Mouse (Mus musculus): Measurements from ENCODE around the gene Hist1h3f. TPM values are rescaled to one million over a fixed set of nuclear protein-coding genes. Genes with fewer than 3 reads are reported as not detected.

The Hist1h3f gene
- polyA plus RNA-seq, 1 experiment = 7.0 TPM

GRCm38 (mm10) chr13:23517603-23518294 lies 26.1 kb upstream of the Hist1h3f start:
- no peaks in the 10 kb centered on the region for H3K27me3 ChIP-seq (replicated peaks)
- no peaks in the 10 kb centered on the region for H3K36me3 ChIP-seq (replicated peaks; ENCODE audit: low read length)
- H3K9me3 ChIP-seq = no peaks in the 10 kb centered on the region
- H3K4me3 ChIP-seq (replicated peaks) = peak overlapping the region; percentile 89
- H3K4me1 ChIP-seq = peaks cover 41% of the 10 kb centered on the region
- TF ChIP-seq FLI1 (IDR thresholded peaks at IDR 0.05; ENCODE audit: low read length) = no peak
- no peak for TF ChIP-seq GATA1 (IDR thresholded peaks at IDR 0.05; ENCODE audit: borderline replicate concordance, low read length)

GRCm38 (mm10) chr13:23518295-23518603 lies 25.6 kb upstream of the Hist1h3f start:
- Histone ChIP-seq H3K9me3 (no peaks in the 10 kb centered on the region), H3K27me3 (replicated peaks) (no peaks in the 10 kb centered on the region), H3K4me1 (peaks cover 42% of the 10 kb centered on the region), H3K36me3 (replicated peaks; ENCODE audit: low read length) (no peaks in the 10 kb centered on the region), H3K4me3 (replicated peaks) (peak overlapping the region; percentile 89)
- no peak for TF ChIP-seq GATA1 (IDR thresholded peaks at IDR 0.05; ENCODE audit: borderline replicate concordance, low read length)
- no peak for TF ChIP-seq FLI1 (IDR thresholded peaks at IDR 0.05; ENCODE audit: low read length)

DNA sequence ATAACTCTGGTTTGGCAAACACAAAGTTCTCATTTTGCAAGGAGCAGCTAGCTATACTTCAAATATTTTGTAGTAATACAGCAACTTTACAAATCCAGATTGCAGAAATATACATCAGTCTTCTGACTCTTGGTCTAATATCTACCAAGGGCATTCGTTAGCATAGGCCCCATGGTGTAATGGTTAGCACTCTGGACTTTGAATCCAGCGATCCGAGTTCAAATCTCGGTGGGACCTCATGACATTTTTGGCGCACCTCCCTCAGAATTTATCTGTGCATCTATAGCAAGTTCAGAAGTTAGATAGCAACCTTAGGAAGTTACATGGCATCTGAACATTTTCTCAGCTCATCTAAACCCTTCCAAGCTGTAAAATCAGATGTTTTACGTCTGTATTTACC lies 25.0 kb upstream of the Hist1h3f start:
- Histone ChIP-seq H3K9me3 (no peaks in the 10 kb centered on the region), H3K27me3 (replicated peaks) (no peaks in the 10 kb centered on the region), H3K4me3 (replicated peaks) (peak overlapping the region; percentile 89), H3K36me3 (replicated peaks; ENCODE audit: low read length) (no peaks in the 10 kb centered on the region), H3K4me1 (peaks cover 47% of the 10 kb centered on the region)
- TF ChIP-seq FLI1 (IDR thresholded peaks at IDR 0.05; ENCODE audit: low read length) (no peak), GATA1 (IDR thresholded peaks at IDR 0.05; ENCODE audit: borderline replicate concordance, low read length) (no peak; the same call in 2 of the 3 replicates)

DNA sequence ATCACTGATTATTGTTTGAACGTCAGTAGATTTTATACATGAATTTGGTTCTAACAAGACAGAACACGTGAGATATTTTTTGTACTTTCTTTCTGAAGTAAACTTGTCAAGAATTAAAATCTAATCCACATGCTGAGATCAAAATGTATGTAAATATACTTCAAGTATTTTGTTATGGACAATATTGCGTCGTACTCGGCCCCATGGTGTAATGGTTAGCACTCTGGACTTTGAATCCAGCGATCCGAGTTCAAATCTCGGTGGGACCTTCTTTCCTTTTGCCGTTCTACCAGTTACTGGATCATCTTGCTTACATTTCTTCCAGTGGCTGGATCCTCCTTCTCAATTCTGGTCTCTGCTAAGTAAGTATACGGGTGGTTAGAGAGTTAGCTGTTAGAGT lies 24.4 kb upstream of the Hist1h3f start:
- no peaks in the 10 kb centered on the region for H3K36me3 ChIP-seq (replicated peaks; ENCODE audit: low read length)
- no peak for TF ChIP-seq GATA1 (IDR thresholded peaks at IDR 0.05; ENCODE audit: borderline replicate concordance, low read length)
- no peak for TF ChIP-seq FLI1 (IDR thresholded peaks at IDR 0.05; ENCODE audit: low read length)
- peaks cover 52% of the 10 kb centered on the region for H3K4me1 ChIP-seq
- no peaks in the 10 kb centered on the region for H3K27me3 ChIP-seq (replicated peaks)
- H3K4me3 ChIP-seq (replicated peaks) = peak overlapping the region; percentile 89
- H3K9me3 ChIP-seq = no peaks in the 10 kb centered on the region

- no peaks in the 10 kb centered on the region for H3K27me3 ChIP-seq (replicated peaks)
- no peaks in the 10 kb centered on the region for H3K36me3 ChIP-seq (replicated peaks; ENCODE audit: low read length)
- H3K9me3 ChIP-seq = no peaks in the 10 kb centered on the region
- TF ChIP-seq FLI1 (IDR thresholded peaks at IDR 0.05; ENCODE audit: low read length) = no peak
- no peak for TF ChIP-seq GATA1 (IDR thresholded peaks at IDR 0.05; ENCODE audit: borderline replicate concordance, low read length)
- H3K4me1 ChIP-seq = peaks cover 60% of the 10 kb centered on the region
- H3K4me3 ChIP-seq (replicated peaks) = peak overlapping the region; percentile 80
These were observed 22.1 kb upstream of the Hist1h3f start for GRCm38 (mm10) chr13:23521703-23522102.

GRCm38 (mm10) chr13:23523976-23524375 lies 19.9 kb upstream of the Hist1h3f start:
- Histone ChIP-seq H3K27me3 (replicated peaks) (no peaks in the 10 kb centered on the region), H3K4me3 (replicated peaks) (peak overlapping the region; percentile 35), H3K36me3 (replicated peaks; ENCODE audit: low read length) (no peaks in the 10 kb centered on the region), H3K4me1 (peaks cover 71% of the 10 kb centered on the region), H3K9me3 (no peaks in the 10 kb centered on the region)
- no peak for TF ChIP-seq GATA1 (IDR thresholded peaks at IDR 0.05; ENCODE audit: borderline replicate concordance, low read length)
- no peak for TF ChIP-seq FLI1 (IDR thresholded peaks at IDR 0.05; ENCODE audit: low read length)

DNA sequence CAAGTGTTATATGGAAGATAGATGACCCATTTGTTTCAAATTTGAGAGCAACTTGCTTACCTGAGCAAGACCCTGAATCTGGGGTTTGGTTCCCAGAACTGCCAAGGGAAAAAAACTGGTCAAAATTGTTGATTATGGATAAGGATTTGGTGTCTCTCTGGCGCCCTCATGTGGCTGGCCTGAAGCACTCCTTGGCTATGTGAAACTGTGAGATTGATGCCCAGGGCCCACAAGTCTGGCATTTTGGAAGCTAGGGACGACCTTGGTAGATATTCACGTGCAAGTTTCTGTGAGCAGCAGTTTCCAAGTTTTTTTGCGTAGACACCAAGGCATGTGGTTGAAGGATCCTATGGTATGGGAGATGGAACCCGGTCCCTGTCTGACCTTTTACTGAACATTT lies 19.2 kb upstream of the Hist1h3f start:
- no peaks in the 10 kb centered on the region for H3K36me3 ChIP-seq (replicated peaks; ENCODE audit: low read length)
- H3K9me3 ChIP-seq = no peaks in the 10 kb centered on the region
- peak overlapping the region; percentile 8 for H3K4me3 ChIP-seq (replicated peaks)
- no peak for TF ChIP-seq FLI1 (IDR thresholded peaks at IDR 0.05; ENCODE audit: low read length)
- H3K4me1 ChIP-seq = peaks cover 71% of the 10 kb centered on the region
- H3K27me3 ChIP-seq (replicated peaks) = no peaks in the 10 kb centered on the region

DNA sequence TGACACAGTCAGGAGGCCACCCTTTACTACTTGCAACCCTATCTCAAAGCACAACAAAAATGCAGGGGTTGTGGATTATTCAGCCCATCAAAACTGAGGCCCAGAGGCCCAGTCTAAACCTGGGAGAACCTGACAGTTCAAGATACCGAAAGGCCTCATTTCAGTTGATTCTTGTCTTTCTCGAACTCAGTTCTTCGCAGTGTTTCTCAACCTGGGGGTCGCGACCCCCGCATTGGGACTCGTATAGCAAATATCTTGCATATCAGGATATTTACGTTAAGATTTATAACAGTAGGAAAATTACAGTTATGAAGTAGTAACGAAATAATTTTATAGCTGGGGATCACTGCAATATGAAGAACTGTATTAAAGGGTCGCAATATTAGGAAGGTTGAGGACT lies 18.0 kb upstream of the Hist1h3f start:
- no peaks in the 10 kb centered on the region for H3K9me3 ChIP-seq
- peaks cover 64% of the 10 kb centered on the region for H3K4me1 ChIP-seq
- no peaks in the 10 kb centered on the region for H3K27me3 ChIP-seq (replicated peaks)
- H3K4me3 ChIP-seq (replicated peaks) = peak overlapping the region; percentile 88
- TF ChIP-seq GATA1 (IDR thresholded peaks at IDR 0.05; ENCODE audit: borderline replicate concordance, low read length) (no peak), FLI1 (IDR thresholded peaks at IDR 0.05; ENCODE audit: low read length) (no peak)
- no peaks in the 10 kb centered on the region for H3K36me3 ChIP-seq (replicated peaks; ENCODE audit: low read length)

DNA sequence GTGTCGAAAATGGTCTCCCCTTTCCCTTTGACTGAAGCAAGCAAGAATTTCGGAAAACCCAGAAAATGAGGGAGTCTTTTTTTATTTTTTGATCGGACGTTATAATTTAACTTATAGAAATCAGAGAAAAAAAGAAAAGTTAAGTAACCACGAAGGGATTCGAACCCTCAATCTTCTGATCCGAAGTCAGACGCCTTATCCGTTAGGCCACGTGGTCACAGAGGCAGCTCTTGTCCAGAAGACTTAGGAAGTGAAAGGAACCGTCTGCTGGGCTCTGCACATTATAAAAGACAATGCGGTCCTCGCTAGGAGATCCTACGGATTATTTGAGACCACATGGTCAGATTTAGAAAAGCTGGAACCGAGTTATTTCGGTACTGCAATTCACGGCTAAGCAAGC lies 17.5 kb upstream of the Hist1h3f start:
- H3K36me3 ChIP-seq (replicated peaks; ENCODE audit: low read length) = no peaks in the 10 kb centered on the region
- TF ChIP-seq GATA1 (IDR thresholded peaks at IDR 0.05; ENCODE audit: borderline replicate concordance, low read length) (no peak), FLI1 (IDR thresholded peaks at IDR 0.05; ENCODE audit: low read length) (no peak)
- H3K4me1 ChIP-seq = peaks cover 62% of the 10 kb centered on the region
- peak overlapping the region; percentile 88 for H3K4me3 ChIP-seq (replicated peaks)
- no peaks in the 10 kb centered on the region for H3K27me3 ChIP-seq (replicated peaks)
- no peaks in the 10 kb centered on the region for H3K9me3 ChIP-seq

- TF ChIP-seq GATA1 (IDR thresholded peaks at IDR 0.05; ENCODE audit: borderline replicate concordance, low read length) (no peak), FLI1 (IDR thresholded peaks at IDR 0.05; ENCODE audit: low read length) (no peak)
- H3K27me3 ChIP-seq (replicated peaks) = no peaks in the 10 kb centered on the region
- H3K9me3 ChIP-seq = no peaks in the 10 kb centered on the region
- H3K36me3 ChIP-seq (replicated peaks; ENCODE audit: low read length) = no peaks in the 10 kb centered on the region
- no peak overlapping the region for H3K4me3 ChIP-seq (replicated peaks)
- H3K4me1 ChIP-seq = peaks cover 57% of the 10 kb centered on the region
These were observed 14.8 kb upstream of the Hist1h3f start for GRCm38 (mm10) chr13:23529005-23529404.

Measured in megakaryocyte, embryonic 14.5 days (primary cell).